Mouse (Mus musculus) CH12.LX (cell line): Measurements from ENCODE around the gene Mamstr. TPM values are rescaled to one million over a fixed set of nuclear protein-coding genes. Genes with fewer than 3 reads are reported as not detected.

Source experiments
- DNase-seq: peaks from one replicate; pipeline ENCODE4 v3.0.0-alpha.2; 2013; ENCODE audit errors: extremely low read depth
- H3K27ac ChIP-seq: 2 replicates; pipeline ENCODE4 v1.5.1; 2012; ENCODE audit warnings: low read depth, mild to moderate bottlenecking, control low read depth, moderate library complexity; ENCODE audit not compliant: insufficient read depth
- H3K27me3 ChIP-seq: replicated peaks from 2 replicates; pipeline ENCODE3; 2012; ENCODE audit warnings: inconsistent platforms
- H3K36me3 ChIP-seq, 2 experiments: replicated peaks in 1 of 2; 2 replicates each; pipeline versions ENCODE3 to v1.6.1; 2012; ENCODE audit warnings: inconsistent platforms in 1 of 2, low read length in 1 of 2, mild to moderate bottlenecking in 1 of 2, mixed read lengths in 1 of 2, moderate library complexity in 1 of 2; ENCODE audit not compliant: control insufficient read depth in 1 of 2, insufficient read depth in 1 of 2
- H3K4me1 ChIP-seq, 2 experiments: 2 replicates each; pipeline ENCODE4 v1.6.1; 2012; ENCODE audit warnings: inconsistent platforms in 1 of 2, moderate library complexity in 1 of 2; ENCODE audit not compliant: insufficient read depth in 2 of 2, control insufficient read depth in 1 of 2
- H3K4me2 ChIP-seq: 2 replicates; pipeline ENCODE4 v1.6.1; 2012; ENCODE audit warnings: low read depth, mild to moderate bottlenecking, control low read depth; ENCODE audit not compliant: poor library complexity, insufficient read depth, severe bottlenecking
- H3K4me3 ChIP-seq, 3 experiments: fragments of 150-350 bp in 1 of 3; sonication (generic) in 1 of 3; replicated peaks in 1 of 3; 2 replicates each; pipeline versions ENCODE3 to v1.5.1; 2011 to 2012; ENCODE audit warnings: low read depth in 2 of 3, low read length in 2 of 3, mild to moderate bottlenecking in 2 of 3, moderate library complexity in 2 of 3, control low read depth in 1 of 3, improper control_type of control experiment in 1 of 3, inconsistent platforms in 1 of 3, mixed read lengths in 1 of 3; ENCODE audit not compliant: poor library complexity in 1 of 3
- H3K79me2 ChIP-seq: replicated peaks from 2 replicates; pipeline ENCODE4 v1.6.1; 2012; ENCODE audit warnings: mild to moderate bottlenecking, moderate library complexity; ENCODE audit not compliant: control insufficient read depth, poor library complexity, insufficient read depth, severe bottlenecking; ENCODE audit errors: extremely low read depth
- H3K9ac ChIP-seq: 2 replicates; pipeline ENCODE4 v1.6.1; 2012; ENCODE audit warnings: low read depth, mild to moderate bottlenecking, control low read depth, moderate library complexity; ENCODE audit not compliant: insufficient read depth
- H3K9me3 ChIP-seq: replicated peaks from 2 replicates; pipeline ENCODE3; 2012; ENCODE audit warnings: low read length, inconsistent platforms, mixed read lengths
- BHLHE40 ChIP-seq: IDR thresholded peaks from 2 replicates; pipeline ENCODE4 v1.6.1; 2011; ENCODE audit warnings: mild to moderate bottlenecking, low read depth, low read length, improper control_type of control experiment
- CHD1 ChIP-seq: IDR thresholded peaks from 2 replicates; pipeline ENCODE4 v1.6.1; 2012; ENCODE audit warnings: low read depth, low read length, improper control_type of control experiment, inconsistent platforms
- CTCF ChIP-seq, 2 experiments: IDR thresholded peaks in 1 of 2; conservative IDR thresholded peaks in 1 of 2; 2 replicates each; pipeline ENCODE4 v1.5.1; 2011 to 2012; ENCODE audit warnings: low read depth in 2 of 2, low read length in 2 of 2, improper control_type of control experiment in 1 of 2, inconsistent platforms in 1 of 2, mild to moderate bottlenecking in 1 of 2, moderate library complexity in 1 of 2
- EP300 ChIP-seq: IDR thresholded peaks from 2 replicates; pipeline ENCODE4 v1.6.1; 2011; ENCODE audit warnings: low read length, improper control_type of control experiment
- ETS1 ChIP-seq: conservative IDR thresholded peaks from 2 replicates; pipeline ENCODE4 v1.6.1; 2012; ENCODE audit warnings: low read depth, mild to moderate bottlenecking, inconsistent platforms, low read length, improper control_type of control experiment, moderate library complexity
- JUN ChIP-seq: IDR thresholded peaks from 2 replicates; pipeline ENCODE4 v1.6.1; 2011; ENCODE audit warnings: low read depth, mild to moderate bottlenecking, low read length, improper control_type of control experiment, moderate library complexity; ENCODE audit not compliant: insufficient read depth
- MAX ChIP-seq: IDR thresholded peaks from 2 replicates; pipeline ENCODE4 v1.6.1; 2011; ENCODE audit warnings: low read length, improper control_type of control experiment
- MAZ ChIP-seq: IDR thresholded peaks from 2 replicates; pipeline ENCODE4 v1.6.1; 2012; ENCODE audit warnings: low read depth, mild to moderate bottlenecking, inconsistent platforms, low read length, improper control_type of control experiment, moderate library complexity
- MEF2A ChIP-seq: IDR thresholded peaks from 2 replicates; pipeline ENCODE4 v1.6.1; 2014; ENCODE audit warnings: low read depth, mild to moderate bottlenecking, inconsistent platforms, low read length, improper control_type of control experiment, borderline replicate concordance
- MXI1 ChIP-seq: IDR thresholded peaks from 2 replicates; pipeline ENCODE4 v1.6.1; 2011; ENCODE audit warnings: mild to moderate bottlenecking, low read depth, low read length, improper control_type of control experiment
- NELFE ChIP-seq: IDR thresholded peaks from 2 replicates; pipeline ENCODE4 v1.6.1; 2011; ENCODE audit warnings: low read depth, low read length, improper control_type of control experiment
- NRF1 ChIP-seq: IDR thresholded peaks from 2 replicates; pipeline ENCODE4 v1.6.1; 2014; ENCODE audit warnings: low read depth, mild to moderate bottlenecking, inconsistent platforms, low read length, improper control_type of control experiment, moderate library complexity
- POLR2AphosphoS2 ChIP-seq: IDR thresholded peaks from 2 replicates; pipeline ENCODE4 v1.6.1; 2011; ENCODE audit warnings: low read depth, low read length, improper control_type of control experiment
- RAD21 ChIP-seq: IDR thresholded peaks from 2 replicates; pipeline ENCODE4 v1.6.1; 2011; ENCODE audit warnings: low read depth, mild to moderate bottlenecking, low read length, improper control_type of control experiment, moderate library complexity
- SIN3A ChIP-seq: IDR thresholded peaks from 2 replicates; pipeline ENCODE4 v1.6.1; 2012; ENCODE audit warnings: low read length, improper control_type of control experiment, inconsistent platforms
- UBTF ChIP-seq: IDR thresholded peaks from 2 replicates; pipeline ENCODE4 v1.6.1; 2012; ENCODE audit warnings: low read depth, mild to moderate bottlenecking, inconsistent platforms, low read length, improper control_type of control experiment, moderate library complexity
- USF2 ChIP-seq: conservative IDR thresholded peaks from 2 replicates; pipeline ENCODE4 v1.6.1; 2011; ENCODE audit warnings: low read depth, low read length, improper control_type of control experiment
- ZMIZ1 ChIP-seq: IDR thresholded peaks from 2 replicates; pipeline ENCODE4 v1.6.1; 2012; ENCODE audit warnings: low read depth, mild to moderate bottlenecking, inconsistent platforms, low read length, improper control_type of control experiment
- dilution Hi-C: fragments of 300-500 bp; cut with MboI; formaldehyde crosslinking; loops from 2 replicates; pipeline ENCODE4 v1.14.3; 2020; ENCODE audit warnings: low sequenced_read_pairs; ENCODE audit not compliant: extremely low pct_unique_long_range_greater_than_20kb, extremely low pct_ligation_motif_present
- in situ Hi-C: fragments of 300-500 bp; cut with MboI; formaldehyde crosslinking; loops from 3 replicates; pipeline ENCODE4 v1.14.3; 2019; ENCODE audit warnings: low sequenced_read_pairs, low pct_ligation_motif_present, low pct_unique_long_range_greater_than_20kb, mixed read lengths
- polyA plus RNA-seq: library from polyadenylated mRNA; unstranded; fragments of >175 nt; gene quantifications from 2 replicates; pipeline ENCODE4 v1.2.1, GENCODE M21; 2012; ENCODE audit warnings: low read depth; ENCODE audit not compliant: insufficient read length
- total RNA-seq, 2 experiments: library from RNA; depleted of rRNA; stranded (reverse); fragments of 300-350 nt in 1 of 2; fragments of >200 nt in 1 of 2; gene quantifications; 2 replicates each; pipeline ENCODE4 v1.2.3; 2012 to 2014

Gene Mamstr
- total and polyA plus RNA-seq, 3 experiments: 0.17 to 0.31 TPM; not detected in 1

GRCm38 (mm10) chr7:45677627-45678295 lies 38.0 kb downstream of the Mamstr start:
- TF ChIP-seq CTCF (conservative IDR thresholded peaks at IDR 0.05 in 1 of 2, IDR thresholded peaks at IDR 0.05 in 1 of 2; ENCODE audit: low read depth in 2 of 2, low read length in 2 of 2) (no peak), JUN (no peak), EP300 (no peak), SIN3A (no peak), MEF2A (no peak), POLR2AphosphoS2 (no peak), USF2 (no peak), RAD21 (no peak), MAX (no peak), MXI1 (no peak), UBTF (no peak), NELFE (no peak), MAZ (no peak), NRF1 (no peak), BHLHE40 (no peak), CHD1 (no peak), ZMIZ1 (no peak), ETS1 (no peak)
- no peak overlapping the region for H3K9ac ChIP-seq
- no peak overlapping the region for H3K4me3 ChIP-seq
- no peak overlapping the region for H3K4me2 ChIP-seq
- dilution Hi-C loops: no loop called here
- no peak overlapping the region for H3K27ac ChIP-seq
- no peak for DNase-seq
- H3K9me3 ChIP-seq: no peaks in the 10 kb centered on the region
- no peaks in the 10 kb centered on the region for H3K27me3 ChIP-seq
- H3K36me3 ChIP-seq: no peaks in the 10 kb centered on the region
- H3K79me2 ChIP-seq: no peaks in the 10 kb centered on the region
- peaks cover 25 to 43% of the 10 kb centered on the region in 2 experiments for H3K4me1 ChIP-seq
- in situ Hi-C loops: no loop called here

GRCm38 (mm10) chr7:45678513-45678912 lies 38.7 kb downstream of the Mamstr start:
- Histone ChIP-seq H3K4me1 (peaks cover 31 to 50% of the 10 kb centered on the region in 2 experiments), H3K27ac (no peak overlapping the region), H3K9ac (no peak overlapping the region), H3K36me3 (no peaks in the 10 kb centered on the region), H3K4me3 (no peak overlapping the region), H3K27me3 (no peaks in the 10 kb centered on the region), H3K9me3 (no peaks in the 10 kb centered on the region), H3K4me2 (no peak overlapping the region), H3K79me2 (no peaks in the 10 kb centered on the region)
- DNase-seq: no peak
- dilution Hi-C loops (no loop called here), in situ Hi-C loops (no loop called here)
- no peak for TF ChIP-seq UBTF
